Mouse (Mus musculus) hindbrain, embryonic 15.5 days (tissue): ENCODE measurements around the gene Agpat4. TPM values are rescaled to one million over a fixed set of nuclear protein-coding genes. Genes with fewer than 3 reads are reported as not detected.

Experiments used
- ATAC-seq: fragments of 200-750 bp; cut with Nextera tagmentation; 2 replicates; pipeline ENCODE4 v1.8.0; 2017; ENCODE audit warnings: low read depth, moderate number of reproducible peaks, moderate TSS enrichment; ENCODE audit not compliant: low FRiP score
- H3K27ac ChIP-seq: fragments of 300-500 bp; sonication (generic); replicated peaks from 2 replicates; pipeline ENCODE4 v1.5.1; 2015; ENCODE audit warnings: mild to moderate bottlenecking, inconsistent platforms
- H3K27me3 ChIP-seq: fragments of 300-500 bp; sonication (generic); 2 replicates; pipeline ENCODE4 v1.6.1; 2015; ENCODE audit warnings: control low read depth, inconsistent platforms
- H3K36me3 ChIP-seq: fragments of 300-500 bp; sonication (generic); 2 replicates; pipeline ENCODE4 v1.6.1; 2015; ENCODE audit warnings: control low read depth, inconsistent platforms
- H3K4me1 ChIP-seq: fragments of 300-500 bp; sonication (generic); replicated peaks from 2 replicates; pipeline ENCODE4 v1.6.1; 2015; ENCODE audit warnings: control low read depth, inconsistent platforms
- H3K4me2 ChIP-seq: fragments of 300-500 bp; sonication (generic); 2 replicates; pipeline ENCODE4 v1.6.1; 2015; ENCODE audit warnings: moderate library complexity, mild to moderate bottlenecking, inconsistent platforms
- H3K4me3 ChIP-seq: fragments of 300-500 bp; sonication (generic); 2 replicates; pipeline ENCODE4 v1.5.1; 2015; ENCODE audit warnings: mild to moderate bottlenecking, inconsistent platforms
- H3K9ac ChIP-seq: fragments of 300-500 bp; sonication (generic); 2 replicates; pipeline ENCODE4 v1.6.1; 2015; ENCODE audit warnings: inconsistent platforms
- H3K9me3 ChIP-seq: fragments of 300-500 bp; sonication (generic); 2 replicates; pipeline ENCODE4 v1.6.1; 2016; ENCODE audit warnings: control low read depth, inconsistent platforms
- WGBS: fragments of 180-500 bp; shearing (Covaris S2); methylation state at CpG from one replicate; pipeline ENCODE4 v1.1.7; 2015; 5-methylcytosine and 5-hydroxymethylcytosine counted together
- polyA plus RNA-seq: library from polyadenylated mRNA; unstranded; fragments of >200 nt; fragmentation: Nextera tagmentation; extraction: Ambion mirVana; gene quantifications from 2 replicates; pipeline ENCODE4 v1.2.1, GENCODE M21; 2015

The Agpat4 gene
- polyA plus RNA-seq, 1 experiment from 2014 or later: 63.4 TPM

GRCm38 (mm10) chr17:12128976-12129375 lies 10.5 kb downstream of the Agpat4 start:
- Histone ChIP-seq H3K9ac (no peak overlapping the region), H3K9me3 (no peaks in the 10 kb centered on the region), H3K27ac (no peak overlapping the region), H3K27me3 (no peaks in the 10 kb centered on the region), H3K4me2 (no peak overlapping the region), H3K4me3 (no peak overlapping the region), H3K36me3 (peaks cover 22% of the 10 kb centered on the region), H3K4me1 (no peaks in the 10 kb centered on the region)
- 96% methylated on average over 2 of the region's 2 CpGs for WGBS
- no peak for ATAC-seq

- no peak overlapping the region for H3K4me2 ChIP-seq
- ATAC-seq: no peak
- H3K27me3 ChIP-seq: no peaks in the 10 kb centered on the region
- 84% methylated on average over 5 of the region's 5 CpGs for WGBS
- H3K36me3 ChIP-seq: 0 out of 2 replicates have a peak, but pooled peaks cover 9% of the 10 kb centered on the region
- H3K9me3 ChIP-seq: no peaks in the 10 kb centered on the region
- no peak overlapping the region for H3K4me3 ChIP-seq
- no peak overlapping the region for H3K9ac ChIP-seq
- H3K27ac ChIP-seq: no peak overlapping the region
- H3K4me1 ChIP-seq: no peaks in the 10 kb centered on the region
Measured at GRCm38 (mm10) chr17:12131171-12131570, 12.7 kb downstream of the Agpat4 start.

GRCm38 (mm10) chr17:12131581-12131980 lies 13.1 kb downstream of the Agpat4 start:
- Histone ChIP-seq H3K27ac (no peak overlapping the region), H3K4me3 (no peak overlapping the region), H3K4me2 (no peak overlapping the region), H3K27me3 (no peaks in the 10 kb centered on the region), H3K4me1 (no peaks in the 10 kb centered on the region), H3K9ac (no peak overlapping the region), H3K9me3 (no peaks in the 10 kb centered on the region), H3K36me3 (0 out of 2 replicates have a peak, but pooled peaks cover 6% of the 10 kb centered on the region)
- ATAC-seq: no peak
- 98% methylated on average over 7 of the region's 7 CpGs for WGBS

GRCm38 (mm10) chr17:12132904-12133303 lies 14.4 kb downstream of the Agpat4 start:
- no peaks in the 10 kb centered on the region for H3K9me3 ChIP-seq
- H3K36me3 ChIP-seq: 0 out of 2 replicates have a peak, but pooled peaks cover 2% of the 10 kb centered on the region
- no peak for ATAC-seq
- no peak overlapping the region for H3K27ac ChIP-seq
- H3K4me1 ChIP-seq: no peaks in the 10 kb centered on the region
- 98% methylated on average over 3 of the region's 3 CpGs for WGBS
- H3K27me3 ChIP-seq: no peaks in the 10 kb centered on the region
- no peak overlapping the region for H3K4me3 ChIP-seq
- H3K9ac ChIP-seq: no peak overlapping the region
- H3K4me2 ChIP-seq: no peak overlapping the region

- Histone ChIP-seq H3K4me1 (no peaks in the 10 kb centered on the region), H3K9ac (no peak overlapping the region), H3K27me3 (no peaks in the 10 kb centered on the region), H3K4me2 (no peak overlapping the region), H3K27ac (no peak overlapping the region), H3K36me3 (0 out of 2 replicates have a peak, but pooled peaks cover 2% of the 10 kb centered on the region), H3K4me3 (no peak overlapping the region), H3K9me3 (no peaks in the 10 kb centered on the region)
- WGBS: 83% methylated on average over 8 of the region's 8 CpGs
- no peak for ATAC-seq
Measured at GRCm38 (mm10) chr17:12133985-12134384, 15.5 kb downstream of the Agpat4 start.

GRCm38 (mm10) chr17:12134975-12135633 lies 16.6 kb downstream of the Agpat4 start:
- ATAC-seq: no peak
- Histone ChIP-seq H3K4me2 (no peak overlapping the region), H3K9me3 (no peaks in the 10 kb centered on the region), H3K4me1 (no peaks in the 10 kb centered on the region), H3K27ac (no peak overlapping the region), H3K36me3 (0 out of 2 replicates have a peak, but pooled peaks cover 2% of the 10 kb centered on the region), H3K27me3 (no peaks in the 10 kb centered on the region), H3K4me3 (no peak overlapping the region), H3K9ac (no peak overlapping the region)
- 94% methylated on average over 12 of the region's 12 CpGs for WGBS

GRCm38 (mm10) chr17:12138355-12138754 lies 19.9 kb downstream of the Agpat4 start:
- WGBS: 97% methylated on average over 6 of the region's 6 CpGs
- ATAC-seq: no peak

GRCm38 (mm10) chr17:12143948-12144364 lies 25.5 kb downstream of the Agpat4 start:
- H3K27me3 ChIP-seq: no peaks in the 10 kb centered on the region
- H3K36me3 ChIP-seq: no peaks in the 10 kb centered on the region
- H3K9ac ChIP-seq: no peak overlapping the region
- WGBS: 77% methylated on average over 5 of the region's 5 CpGs
- H3K4me2 ChIP-seq: no peak overlapping the region
- H3K4me1 ChIP-seq: no peaks in the 10 kb centered on the region
- H3K27ac ChIP-seq: no peak overlapping the region
- H3K4me3 ChIP-seq: no peak overlapping the region
- no peaks in the 10 kb centered on the region for H3K9me3 ChIP-seq
- no peak for ATAC-seq

More at GRCm38 (mm10) chr17:12138355-12138754, 19.9 kb downstream of the Agpat4 start:
- H3K9ac ChIP-seq: no peak overlapping the region
- H3K27me3 ChIP-seq: no peaks in the 10 kb centered on the region
- no peaks in the 10 kb centered on the region for H3K9me3 ChIP-seq
- no peaks in the 10 kb centered on the region for H3K36me3 ChIP-seq
- no peaks in the 10 kb centered on the region for H3K4me1 ChIP-seq
- no peak overlapping the region for H3K4me2 ChIP-seq
- H3K4me3 ChIP-seq: no peak overlapping the region
- H3K27ac ChIP-seq: no peak overlapping the region

GRCm38 (mm10) chr17:12146132-12146681 lies 27.7 kb downstream of the Agpat4 start:
- Histone ChIP-seq H3K9me3 (no peaks in the 10 kb centered on the region), H3K27me3 (no peaks in the 10 kb centered on the region), H3K4me3 (no peak overlapping the region), H3K4me2 (no peak overlapping the region), H3K36me3 (no peaks in the 10 kb centered on the region), H3K4me1 (no peaks in the 10 kb centered on the region), H3K9ac (no peak overlapping the region), H3K27ac (no peak overlapping the region)
- 88% methylated on average over 5 of the region's 5 CpGs for WGBS
- ATAC-seq: no peak

- no peak overlapping the region for H3K9ac ChIP-seq
- no peak overlapping the region for H3K4me3 ChIP-seq
- 93% methylated on average over 4 of the region's 4 CpGs for WGBS
- H3K9me3 ChIP-seq: no peaks in the 10 kb centered on the region
- no peaks in the 10 kb centered on the region for H3K4me1 ChIP-seq
- H3K27me3 ChIP-seq: no peaks in the 10 kb centered on the region
- no peak for ATAC-seq
- no peak overlapping the region for H3K4me2 ChIP-seq
- no peak overlapping the region for H3K27ac ChIP-seq
- peaks cover 5% of the 10 kb centered on the region for H3K36me3 ChIP-seq
Measured at GRCm38 (mm10) chr17:12147830-12148229, 29.3 kb downstream of the Agpat4 start.

GRCm38 (mm10) chr17:12149232-12149861 lies 30.8 kb downstream of the Agpat4 start:
- Histone ChIP-seq H3K36me3 (peaks cover 18% of the 10 kb centered on the region), H3K9me3 (no peaks in the 10 kb centered on the region), H3K4me1 (no peaks in the 10 kb centered on the region), H3K4me3 (no peak overlapping the region), H3K9ac (no peak overlapping the region), H3K4me2 (no peak overlapping the region), H3K27me3 (no peaks in the 10 kb centered on the region), H3K27ac (no peak overlapping the region)
- no peak for ATAC-seq
- 93% methylated on average over 6 of the region's 6 CpGs for WGBS

GRCm38 (mm10) chr17:12150970-12151369 lies 32.5 kb downstream of the Agpat4 start:
- Histone ChIP-seq H3K9me3 (no peaks in the 10 kb centered on the region), H3K36me3 (peaks cover 18% of the 10 kb centered on the region), H3K4me2 (no peak overlapping the region), H3K4me1 (0 out of 2 replicates have a peak, but pooled peaks cover under 1% of the 10 kb centered on the region), H3K9ac (no peak overlapping the region), H3K27me3 (no peaks in the 10 kb centered on the region), H3K4me3 (no peak overlapping the region), H3K27ac (no peak overlapping the region)
- WGBS: 93% methylated on average over 2 of the region's 2 CpGs
- ATAC-seq: no peak
